Mouse (Mus musculus) lung, adult 2 months (tissue): ENCODE results near the gene Mtus2.
"Not testable (repeated sequence)": the region's sequence is repeated elsewhere in the genome, so short reads cannot be mapped to it uniquely, and the experiment has no call there.

Experiments used
- CTCF ChIP-seq: fragments of 200-500 bp; IDR thresholded peaks from 2 replicates; pipeline ENCODE4 v1.5.1; 2011; ENCODE audit warnings: mild to moderate bottlenecking, low read length, control low read depth; ENCODE audit not compliant: insufficient read depth
- POLR2A ChIP-seq: fragments of 200-500 bp; IDR thresholded peaks from 2 replicates; pipeline ENCODE4 v1.6.1; 2011; ENCODE audit warnings: low read depth, mild to moderate bottlenecking, control low read depth, low read length, borderline replicate concordance; ENCODE audit errors: extremely low read depth

- TF ChIP-seq POLR2A, CTCF: not testable (repeated sequence)
Measured at GRCm38 (mm10) chr5:147953181-147953580, 3.9 kb upstream of the Mtus2 start.
